Mouse (Mus musculus): ENCODE results near the gene Nebl. TPM values are rescaled to one million over a fixed set of nuclear protein-coding genes. Genes with fewer than 3 reads are reported as not detected.

Gene Nebl
- total and polyA plus RNA-seq, 3 experiments: 152 to 335 (median 304) TPM

GRCm38 (mm10) chr2:17703170-17703512 lies 28.1 kb downstream of the Nebl start:
- H3K79me2 ChIP-seq (replicated peaks; ENCODE audit: control insufficient read depth, insufficient read depth, low read length): no peaks in the 10 kb centered on the region
- H3K27ac ChIP-seq: no peak overlapping the region
- H3K9ac ChIP-seq (ENCODE audit: low read depth, low read length): no peak overlapping the region
- WGBS: 68% methylated on average over 2 of the region's 2 CpGs
- no peaks in the 10 kb centered on the region for H3K4me1 ChIP-seq (ENCODE audit: control insufficient read depth, insufficient read depth, low read length)
- no peaks in the 10 kb centered on the region for H3K36me3 ChIP-seq (ENCODE audit: control insufficient read depth, insufficient read depth, low read length)
- H3K27me3 ChIP-seq (ENCODE audit: control insufficient read depth, insufficient read depth, low read length): no peaks in the 10 kb centered on the region
- no peak for DNase-seq
- H3K4me3 ChIP-seq: no peak overlapping the region
- intact Hi-C loops (cut with DNase I): no loop called here
- TF ChIP-seq POLR2A (IDR thresholded peaks at IDR 0.05; ENCODE audit: insufficient read depth, low read depth, low read length): no peak
- TF ChIP-seq EP300 (IDR thresholded peaks at IDR 0.05; ENCODE audit: insufficient read depth, low read depth, low read length): no peak
- TF ChIP-seq CTCF (IDR thresholded peaks at IDR 0.05): no peak

GRCm38 (mm10) chr2:17702481-17703169 lies 28.6 kb downstream of the Nebl start:
- Histone ChIP-seq H3K27ac (no peak overlapping the region), H3K36me3 (ENCODE audit: control insufficient read depth, insufficient read depth, low read length) (no peaks in the 10 kb centered on the region), H3K27me3 (ENCODE audit: control insufficient read depth, insufficient read depth, low read length) (no peaks in the 10 kb centered on the region), H3K9ac (ENCODE audit: low read depth, low read length) (no peak overlapping the region), H3K4me3 (no peak overlapping the region), H3K4me1 (ENCODE audit: control insufficient read depth, insufficient read depth, low read length) (no peaks in the 10 kb centered on the region), H3K79me2 (replicated peaks; ENCODE audit: control insufficient read depth, insufficient read depth, low read length) (no peaks in the 10 kb centered on the region)
- no peak for DNase-seq
- WGBS: 60% methylated on average over 7 of the region's 7 CpGs
- intact Hi-C loops (cut with DNase I): no loop called here
- TF ChIP-seq EP300 (IDR thresholded peaks at IDR 0.05; ENCODE audit: insufficient read depth, low read depth, low read length): no peak
- TF ChIP-seq POLR2A (IDR thresholded peaks at IDR 0.05; ENCODE audit: insufficient read depth, low read depth, low read length): no peak
- no peak for TF ChIP-seq CTCF (IDR thresholded peaks at IDR 0.05)

DNA sequence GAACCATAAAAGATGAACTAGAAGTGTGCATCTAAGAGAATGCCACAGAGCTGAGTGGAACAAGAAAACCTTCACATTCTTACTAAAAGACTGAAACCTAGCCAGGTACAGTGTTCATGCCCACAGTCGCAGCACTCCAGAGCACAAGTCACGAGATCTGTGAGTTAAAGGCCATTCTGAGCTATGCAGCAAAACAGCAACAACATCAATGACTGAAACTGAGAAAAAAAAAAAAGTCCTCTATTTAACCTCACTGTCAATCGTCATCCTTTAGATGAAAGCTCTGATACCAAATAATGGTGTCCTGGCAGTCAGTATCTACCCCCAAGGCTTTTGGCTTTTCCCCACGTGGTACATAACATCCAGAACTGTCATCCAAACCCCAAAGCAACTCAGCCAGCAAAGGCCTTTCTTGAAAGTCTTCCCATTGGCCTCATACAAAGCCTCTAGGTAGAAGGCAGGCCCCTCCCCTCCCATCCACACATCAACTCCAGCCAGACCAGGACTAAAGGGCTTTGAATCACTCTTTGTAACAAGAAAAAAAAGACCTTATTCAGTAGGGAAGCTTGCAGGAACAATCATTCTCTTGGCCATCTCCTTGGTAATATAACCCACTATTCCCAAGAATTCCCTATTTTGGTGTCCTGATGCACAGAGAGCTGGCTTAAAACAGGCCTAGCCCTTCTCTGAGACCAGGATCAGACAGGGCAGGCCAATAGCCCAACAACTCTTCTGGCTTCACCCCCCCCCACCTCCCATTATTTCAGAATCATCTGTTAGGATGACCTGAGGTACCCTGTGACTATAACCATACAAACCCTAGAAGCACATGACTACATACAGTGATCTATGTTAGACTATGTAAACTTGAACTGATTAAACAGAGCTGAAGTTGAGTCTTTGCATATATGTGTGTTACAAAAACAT lies 32.8 kb downstream of the Nebl start:
- H3K4me3 ChIP-seq: no peak overlapping the region
- H3K9ac ChIP-seq (ENCODE audit: low read depth, low read length): no peak overlapping the region
- no peak for TF ChIP-seq CTCF (IDR thresholded peaks at IDR 0.05)
- TF ChIP-seq POLR2A (IDR thresholded peaks at IDR 0.05; ENCODE audit: insufficient read depth, low read depth, low read length): no peak
- WGBS: 70% methylated on average over 4 of the region's 4 CpGs
- no peaks in the 10 kb centered on the region for H3K79me2 ChIP-seq (replicated peaks; ENCODE audit: control insufficient read depth, insufficient read depth, low read length)
- no peaks in the 10 kb centered on the region for H3K4me1 ChIP-seq (ENCODE audit: control insufficient read depth, insufficient read depth, low read length)
- intact Hi-C loops (cut with DNase I): no loop called here
- DNase-seq: no peak
- H3K36me3 ChIP-seq (ENCODE audit: control insufficient read depth, insufficient read depth, low read length): no peaks in the 10 kb centered on the region
- H3K27me3 ChIP-seq (ENCODE audit: control insufficient read depth, insufficient read depth, low read length): no peaks in the 10 kb centered on the region
- no peak overlapping the region for H3K27ac ChIP-seq

DNA sequence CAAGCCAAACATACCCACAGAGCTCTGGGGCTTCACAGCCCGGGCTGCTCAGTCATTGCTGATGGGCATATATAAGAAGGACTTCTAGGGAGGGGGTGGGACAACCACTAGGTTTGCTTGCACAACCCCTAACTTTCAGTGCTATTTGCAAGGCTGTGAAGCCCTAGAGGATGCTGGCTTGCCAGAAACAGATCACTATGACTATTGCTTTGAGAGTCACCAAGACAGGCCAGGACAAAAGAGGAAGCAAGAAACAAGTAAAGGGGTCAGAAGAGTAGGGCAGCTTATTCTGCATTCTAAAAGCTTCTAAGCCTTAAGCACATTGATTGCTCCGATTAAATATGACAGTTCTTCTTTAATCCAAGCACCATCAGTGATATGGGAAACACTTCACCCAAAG lies 38.3 kb downstream of the Nebl start:
- WGBS: 89% methylated on average over 2 of the region's 2 CpGs
- Histone ChIP-seq H3K27ac (no peak overlapping the region), H3K79me2 (replicated peaks; ENCODE audit: control insufficient read depth, insufficient read depth, low read length) (no peaks in the 10 kb centered on the region), H3K4me1 (ENCODE audit: control insufficient read depth, insufficient read depth, low read length) (no peaks in the 10 kb centered on the region), H3K27me3 (ENCODE audit: control insufficient read depth, insufficient read depth, low read length) (no peaks in the 10 kb centered on the region), H3K9ac (ENCODE audit: low read depth, low read length) (no peak overlapping the region), H3K4me3 (no peak overlapping the region), H3K36me3 (ENCODE audit: control insufficient read depth, insufficient read depth, low read length) (no peaks in the 10 kb centered on the region)
- TF ChIP-seq POLR2A (IDR thresholded peaks at IDR 0.05; ENCODE audit: insufficient read depth, low read depth, low read length): no peak
- no peak for TF ChIP-seq EP300 (IDR thresholded peaks at IDR 0.05; ENCODE audit: insufficient read depth, low read depth, low read length)
- TF ChIP-seq CTCF (IDR thresholded peaks at IDR 0.05): no peak
- intact Hi-C loops (cut with DNase I): no loop called here
- no peak for DNase-seq

DNA sequence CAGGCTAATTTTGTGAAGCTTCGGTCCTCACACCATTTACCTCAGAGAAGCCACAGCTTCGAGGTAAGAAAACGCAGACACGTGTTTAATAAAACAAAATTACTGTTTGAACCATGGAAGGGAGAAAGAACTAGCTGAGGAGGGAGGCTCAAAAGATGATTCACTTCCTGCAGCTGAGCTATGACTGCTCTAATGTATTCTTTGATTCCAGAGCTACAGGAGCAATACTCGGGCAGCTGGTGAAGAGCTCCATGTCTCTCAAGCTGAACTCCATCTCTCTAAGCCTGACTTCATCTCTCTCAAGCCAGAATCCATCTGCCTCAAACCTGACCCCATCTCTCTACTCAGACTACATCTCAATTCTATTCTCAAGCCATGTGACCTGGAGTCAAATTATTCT lies 41.0 kb downstream of the Nebl start:
- no peaks in the 10 kb centered on the region for H3K36me3 ChIP-seq (ENCODE audit: control insufficient read depth, insufficient read depth, low read length)
- no peak overlapping the region for H3K4me3 ChIP-seq
- WGBS: 64% methylated on average over 5 of the region's 5 CpGs
- no peak for TF ChIP-seq CTCF (IDR thresholded peaks at IDR 0.05)
- no peak for TF ChIP-seq POLR2A (IDR thresholded peaks at IDR 0.05; ENCODE audit: insufficient read depth, low read depth, low read length)
- no peak for TF ChIP-seq EP300 (IDR thresholded peaks at IDR 0.05; ENCODE audit: insufficient read depth, low read depth, low read length)
- no peak overlapping the region for H3K27ac ChIP-seq
- H3K79me2 ChIP-seq (replicated peaks; ENCODE audit: control insufficient read depth, insufficient read depth, low read length): no peaks in the 10 kb centered on the region
- no peaks in the 10 kb centered on the region for H3K4me1 ChIP-seq (ENCODE audit: control insufficient read depth, insufficient read depth, low read length)
- H3K9ac ChIP-seq (ENCODE audit: low read depth, low read length): no peak overlapping the region
- no peak for DNase-seq
- H3K27me3 ChIP-seq (ENCODE audit: control insufficient read depth, insufficient read depth, low read length): no peaks in the 10 kb centered on the region
- intact Hi-C loops (cut with DNase I): no loop called here

DNA sequence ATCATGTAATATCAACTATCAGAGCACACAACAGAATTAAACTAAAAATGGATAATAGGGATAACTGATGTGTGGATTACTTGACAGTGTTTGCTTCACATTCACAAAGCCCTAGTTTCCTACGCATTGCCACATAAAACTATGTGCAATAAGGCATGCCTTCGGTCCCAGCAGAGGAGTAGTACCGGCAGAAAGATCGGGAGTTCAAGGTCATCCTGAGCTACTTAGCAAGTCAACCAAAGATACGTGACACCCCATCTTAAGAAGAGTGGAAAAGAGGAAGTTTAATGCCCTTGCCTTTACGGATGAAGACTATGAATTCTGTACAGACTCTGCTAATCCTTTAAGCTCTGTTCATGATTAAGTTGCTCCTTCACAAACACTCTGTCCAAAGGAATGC lies 44.1 kb downstream of the Nebl start:
- Histone ChIP-seq H3K79me2 (replicated peaks; ENCODE audit: control insufficient read depth, insufficient read depth, low read length) (no peaks in the 10 kb centered on the region), H3K36me3 (ENCODE audit: control insufficient read depth, insufficient read depth, low read length) (no peaks in the 10 kb centered on the region), H3K27ac (no peak overlapping the region), H3K4me3 (no peak overlapping the region), H3K4me1 (ENCODE audit: control insufficient read depth, insufficient read depth, low read length) (no peaks in the 10 kb centered on the region), H3K9ac (ENCODE audit: low read depth, low read length) (no peak overlapping the region), H3K27me3 (ENCODE audit: control insufficient read depth, insufficient read depth, low read length) (no peaks in the 10 kb centered on the region)
- WGBS: 88% methylated on average over 6 of the region's 6 CpGs
- intact Hi-C loops (cut with DNase I): no loop called here
- no peak for DNase-seq
- no peak for TF ChIP-seq CTCF (IDR thresholded peaks at IDR 0.05)
- no peak for TF ChIP-seq POLR2A (IDR thresholded peaks at IDR 0.05; ENCODE audit: insufficient read depth, low read depth, low read length)
- no peak for TF ChIP-seq EP300 (IDR thresholded peaks at IDR 0.05; ENCODE audit: insufficient read depth, low read depth, low read length)

All from heart, adult 2 months (tissue).